Mouse (Mus musculus) MEL (cell line): ENCODE data around the gene Atm. TPM values are rescaled to one million over a fixed set of nuclear protein-coding genes. Genes with fewer than 3 reads are reported as not detected.
A peak's percentile ranks its signal among the peaks of the same experiment; 100 is the strongest.

ENCODE experiments used
- DNase-seq: peaks from one replicate; pipeline ENCODE4 v3.0.0; 2011; ENCODE audit warnings: low read depth, low spot score
- H3K27ac ChIP-seq: 2 replicates; pipeline ENCODE4 v1.5.1; 2012; ENCODE audit warnings: low read depth, mild to moderate bottlenecking, control low read depth, low read length, moderate library complexity; ENCODE audit not compliant: control insufficient read depth
- H3K27me3 ChIP-seq, 2 experiments: fragments of 150-350 bp in 1 of 2; sonication (generic) in 1 of 2; 2 replicates each; pipeline ENCODE4 v1.6.1; 2012; ENCODE audit warnings: low read length in 2 of 2, mild to moderate bottlenecking in 2 of 2, improper control_type of control experiment in 1 of 2, moderate library complexity in 1 of 2; ENCODE audit not compliant: insufficient read depth in 2 of 2, control insufficient read depth in 1 of 2
- H3K36me3 ChIP-seq, 2 experiments: 2 replicates each; pipeline ENCODE4 v1.6.1; 2012 to 2014; ENCODE audit warnings: low read length in 2 of 2, improper control_type of control experiment in 1 of 2, inconsistent platforms in 1 of 2, mild to moderate bottlenecking in 1 of 2; ENCODE audit not compliant: insufficient read depth in 2 of 2, control insufficient read depth in 1 of 2
- H3K4me1 ChIP-seq, 2 experiments: fragments of 150-350 bp in 1 of 2; sonication (generic) in 1 of 2; 2 replicates each; pipeline ENCODE4 v1.6.1; 2012; ENCODE audit warnings: low read length in 2 of 2, improper control_type of control experiment in 1 of 2, mild to moderate bottlenecking in 1 of 2; ENCODE audit not compliant: insufficient read depth in 2 of 2, control insufficient read depth in 1 of 2
- H3K4me3 ChIP-seq, 2 experiments: fragments of 150-350 bp in 1 of 2; sonication (generic) in 1 of 2; 2 replicates each; pipeline ENCODE4 v1.5.1; 2012; ENCODE audit warnings: low read depth in 2 of 2, low read length in 2 of 2, mild to moderate bottlenecking in 2 of 2, moderate library complexity in 2 of 2, control low read depth in 1 of 2, improper control_type of control experiment in 1 of 2; ENCODE audit not compliant: control insufficient read depth in 1 of 2, insufficient read depth in 1 of 2
- H3K79me2 ChIP-seq: 2 replicates; pipeline ENCODE4 v1.6.1; 2012; ENCODE audit warnings: mild to moderate bottlenecking, low read length, moderate library complexity; ENCODE audit not compliant: control insufficient read depth, poor library complexity, insufficient read depth
- H3K9ac ChIP-seq: 2 replicates; pipeline ENCODE4 v1.6.1; 2012; ENCODE audit warnings: low read depth, mild to moderate bottlenecking, control low read depth, low read length, moderate library complexity; ENCODE audit not compliant: control insufficient read depth, poor library complexity, severe bottlenecking
- H3K9me3 ChIP-seq: fragments of 150-350 bp; sonication (generic); replicated peaks from 2 replicates; pipeline ENCODE4 v1.6.1; 2012; ENCODE audit warnings: mild to moderate bottlenecking, low read length, improper control_type of control experiment, moderate library complexity; ENCODE audit not compliant: insufficient read depth
- BHLHE40 ChIP-seq: IDR thresholded peaks from 2 replicates; pipeline ENCODE4 v1.6.1; 2012; ENCODE audit warnings: low read depth, mild to moderate bottlenecking, inconsistent platforms, low read length, improper control_type of control experiment, borderline replicate concordance
- CHD1 ChIP-seq: IDR thresholded peaks from 2 replicates; pipeline ENCODE4 v1.6.1; 2012; ENCODE audit warnings: low read depth, mild to moderate bottlenecking, inconsistent platforms, low read length, improper control_type of control experiment
- CHD2 ChIP-seq: IDR thresholded peaks from 2 replicates; pipeline ENCODE4 v1.6.1; 2011; ENCODE audit warnings: low read length, improper control_type of control experiment
- E2F4 ChIP-seq: IDR thresholded peaks from 2 replicates; pipeline ENCODE4 v1.6.1; 2011; ENCODE audit warnings: low read depth, low read length, improper control_type of control experiment, borderline replicate concordance
- ELF1 ChIP-seq: IDR thresholded peaks from 2 replicates; pipeline ENCODE4 v1.6.1; 2014; ENCODE audit warnings: low read depth, mild to moderate bottlenecking, inconsistent platforms, low read length, improper control_type of control experiment, moderate library complexity
- EP300 ChIP-seq, 2 experiments: IDR thresholded peaks; 2 replicates each; pipeline ENCODE4 v1.6.1; 2011; ENCODE audit warnings: improper control_type of control experiment in 2 of 2, low read length in 2 of 2, low read depth in 1 of 2, mild to moderate bottlenecking in 1 of 2
- ETS1 ChIP-seq: IDR thresholded peaks from 2 replicates; pipeline ENCODE4 v1.6.1; 2012; ENCODE audit warnings: low read depth, mild to moderate bottlenecking, inconsistent platforms, low read length, improper control_type of control experiment, moderate library complexity
- GABPA ChIP-seq: IDR thresholded peaks from 2 replicates; pipeline ENCODE4 v1.6.1; 2012; ENCODE audit warnings: low read depth, mild to moderate bottlenecking, inconsistent platforms, low read length, improper control_type of control experiment, moderate library complexity
- GATA1 ChIP-seq: IDR thresholded peaks from 2 replicates; pipeline ENCODE4 v1.6.1; 2011; ENCODE audit warnings: low read depth, low read length, improper control_type of control experiment
- HCFC1 ChIP-seq: IDR thresholded peaks from 2 replicates; pipeline ENCODE4 v1.6.1; 2012; ENCODE audit warnings: low read depth, mild to moderate bottlenecking, inconsistent platforms, low read length, improper control_type of control experiment, moderate library complexity
- JUND ChIP-seq: IDR thresholded peaks from 2 replicates; pipeline ENCODE4 v1.6.1; 2011; ENCODE audit warnings: low read depth, mild to moderate bottlenecking, improper control_type of control experiment, low read length
- KAT2A ChIP-seq: conservative IDR thresholded peaks from 2 replicates; pipeline ENCODE4 v1.6.1; 2012; ENCODE audit warnings: low read depth, low read length, improper control_type of control experiment, inconsistent platforms
- MAFK ChIP-seq: IDR thresholded peaks from 2 replicates; pipeline ENCODE4 v1.6.1; 2011; ENCODE audit warnings: low read depth, mild to moderate bottlenecking, low read length, improper control_type of control experiment, borderline replicate concordance
- MAX ChIP-seq: IDR thresholded peaks from 2 replicates; pipeline ENCODE4 v1.6.1; 2011; ENCODE audit warnings: low read length, improper control_type of control experiment
- MAZ ChIP-seq: IDR thresholded peaks from 2 replicates; pipeline ENCODE4 v1.6.1; 2012; ENCODE audit warnings: low read depth, mild to moderate bottlenecking, inconsistent platforms, low read length, improper control_type of control experiment
- MEF2A ChIP-seq: IDR thresholded peaks from 2 replicates; pipeline ENCODE4 v1.6.1; 2014; ENCODE audit warnings: low read depth, mild to moderate bottlenecking, inconsistent platforms, low read length, improper control_type of control experiment; ENCODE audit not compliant: poor library complexity, insufficient replicate concordance, severe bottlenecking; ENCODE audit errors: extremely low read depth
- MXI1 ChIP-seq: IDR thresholded peaks from 2 replicates; pipeline ENCODE4 v1.6.1; 2011; ENCODE audit warnings: mild to moderate bottlenecking, low read depth, low read length, improper control_type of control experiment
- MYB ChIP-seq: IDR thresholded peaks from 2 replicates; pipeline ENCODE4 v1.6.1; 2011; ENCODE audit warnings: mild to moderate bottlenecking, low read depth, low read length, improper control_type of control experiment
- NELFE ChIP-seq: IDR thresholded peaks from 2 replicates; pipeline ENCODE4 v1.6.1; 2011; ENCODE audit warnings: low read depth, low read length, improper control_type of control experiment
- NRF1 ChIP-seq: IDR thresholded peaks from 2 replicates; pipeline ENCODE4 v1.6.1; 2014; ENCODE audit warnings: low read depth, mild to moderate bottlenecking, inconsistent platforms, low read length, improper control_type of control experiment, moderate library complexity; ENCODE audit not compliant: poor library complexity, insufficient read depth, severe bottlenecking
- POLR2A ChIP-seq, 2 experiments: IDR thresholded peaks; 2 replicates each; pipeline ENCODE4 v1.6.1; 2011 to 2012; ENCODE audit warnings: low read length in 2 of 2, mild to moderate bottlenecking in 2 of 2, control low read depth in 1 of 2, improper control_type of control experiment in 1 of 2, low read depth in 1 of 2, moderate library complexity in 1 of 2; ENCODE audit not compliant: control insufficient read depth in 1 of 2, insufficient read depth in 1 of 2, poor library complexity in 1 of 2
- POLR2AphosphoS2 ChIP-seq: IDR thresholded peaks from 2 replicates; pipeline ENCODE4 v1.6.1; 2011; ENCODE audit warnings: low read length, improper control_type of control experiment
- POLR2AphosphoS5 ChIP-seq: IDR thresholded peaks from 2 replicates; pipeline ENCODE4 v1.6.1; 2012; ENCODE audit warnings: low read depth, borderline replicate concordance, mild to moderate bottlenecking, inconsistent platforms, low read length, moderate library complexity, mixed read lengths
- RAD21 ChIP-seq: IDR thresholded peaks from 2 replicates; pipeline ENCODE4 v1.6.1; 2011; ENCODE audit warnings: mild to moderate bottlenecking, low read depth, low read length, improper control_type of control experiment
- RCOR1 ChIP-seq: IDR thresholded peaks from 2 replicates; pipeline ENCODE4 v1.6.1; 2012; ENCODE audit warnings: low read depth, mild to moderate bottlenecking, inconsistent platforms, low read length, improper control_type of control experiment
- SIN3A ChIP-seq: IDR thresholded peaks from 2 replicates; pipeline ENCODE4 v1.6.1; 2012; ENCODE audit warnings: low read length, improper control_type of control experiment, inconsistent platforms
- SMC3 ChIP-seq: IDR thresholded peaks from 2 replicates; pipeline ENCODE4 v1.6.1; 2011; ENCODE audit warnings: low read depth, low read length, improper control_type of control experiment
- TAL1 ChIP-seq: IDR thresholded peaks from 2 replicates; pipeline ENCODE4 v1.6.1; 2012; ENCODE audit warnings: mild to moderate bottlenecking, inconsistent platforms, low read length, moderate library complexity, mixed read lengths
- TBP ChIP-seq: IDR thresholded peaks from 2 replicates; pipeline ENCODE4 v1.8.0; 2011; ENCODE audit warnings: low read depth, low read length, improper control_type of control experiment
- TCF12 ChIP-seq: IDR thresholded peaks from 2 replicates; pipeline ENCODE4 v1.6.1; 2014; ENCODE audit warnings: low read depth, mild to moderate bottlenecking, inconsistent platforms, low read length, improper control_type of control experiment, moderate library complexity
- USF1 ChIP-seq: IDR thresholded peaks from 2 replicates; pipeline ENCODE4 v1.6.1; 2014; ENCODE audit warnings: low read depth, mild to moderate bottlenecking, inconsistent platforms, low read length, improper control_type of control experiment, moderate library complexity
- USF2 ChIP-seq, 2 experiments: IDR thresholded peaks; 2 replicates each; pipeline ENCODE4 v1.6.1; 2011 to 2012; ENCODE audit warnings: improper control_type of control experiment in 2 of 2, low read length in 2 of 2, borderline replicate concordance in 1 of 2, inconsistent platforms in 1 of 2, low read depth in 1 of 2, mild to moderate bottlenecking in 1 of 2; ENCODE audit not compliant: insufficient read depth in 1 of 2
- ZC3H11A ChIP-seq: IDR thresholded peaks from 2 replicates; pipeline ENCODE4 v1.6.1; 2012; ENCODE audit warnings: low read depth, mild to moderate bottlenecking, inconsistent platforms, low read length, improper control_type of control experiment
- ZKSCAN1 ChIP-seq: IDR thresholded peaks from 2 replicates; pipeline ENCODE4 v1.6.1; 2012; ENCODE audit warnings: low read depth, mild to moderate bottlenecking, inconsistent platforms, low read length, improper control_type of control experiment, moderate library complexity
- ZMIZ1 ChIP-seq: IDR thresholded peaks from 2 replicates; pipeline ENCODE4 v1.6.1; 2012; ENCODE audit warnings: low read depth, mild to moderate bottlenecking, inconsistent platforms, low read length, improper control_type of control experiment, moderate library complexity
- ZNF384 ChIP-seq: IDR thresholded peaks from 2 replicates; pipeline ENCODE4 v1.6.1; 2012; ENCODE audit warnings: low read depth, mild to moderate bottlenecking, inconsistent platforms, low read length, improper control_type of control experiment
- polyA plus RNA-seq, 2 experiments: library from polyadenylated mRNA; stranded (reverse) in 1 of 2; unstranded in 1 of 2; fragments of >175 nt in 1 of 2; fragments of >200 nt in 1 of 2; gene quantifications; 2 replicates each; pipeline versions ENCODE4 v1.2.1 to v1.2.4; 2012; ENCODE audit warnings: low replicate concordance in 2 of 2, low read depth in 1 of 2; ENCODE audit not compliant: insufficient read length in 2 of 2, insufficient read depth in 1 of 2, missing spikeins in 1 of 2
- total RNA-seq: library from RNA; depleted of rRNA; stranded (reverse); fragments of 300-350 nt; gene quantifications from 2 replicates; pipeline ENCODE4 v1.2.3, GENCODE M21; 2012; rRNA removed

The Atm gene
- 16.0 and 18.5 TPM in 2 replicates for total RNA-seq
- polyA plus RNA-seq, result 10 to 100 TPM in 1 of 2 experiments, not detected in 1; 21.4 TPM

- no peaks in the 10 kb centered on the region for H3K9me3 ChIP-seq
- H3K4me1 ChIP-seq, result peaks cover 8 to 9% of the 10 kb centered on the region in 2 experiments
- no peaks in the 10 kb centered on the region for H3K27me3 ChIP-seq
- peak; percentile 99 for DNase-seq
- peak within 1 kb of the TSS; percentile 87 for H3K27ac ChIP-seq
- peak within 1 kb of the TSS; percentile 93 for H3K9ac ChIP-seq
- peaks cover 43% of the 10 kb centered on the region for H3K79me2 ChIP-seq
- H3K4me3 ChIP-seq, result peak within 1 kb of the TSS; percentile 79 to 82
- peaks cover 11 to 24% of the 10 kb centered on the region in 2 experiments for H3K36me3 ChIP-seq
- no peak for TF ChIP-seq ZC3H11A
- peak; percentile 87 for TF ChIP-seq USF1
- peak; percentile 90 to 95 for TF ChIP-seq POLR2A (IDR thresholded peaks at IDR 0.05; ENCODE audit: control insufficient read depth in 1 of 2, insufficient read depth in 1 of 2, low read depth in 1 of 2, low read length in 2 of 2, poor library complexity in 1 of 2)
- TF ChIP-seq EP300 (IDR thresholded peaks at IDR 0.05; ENCODE audit: low read depth in 1 of 2, low read length in 2 of 2), result no peak
- no peak for TF ChIP-seq MEF2A
- no peak for TF ChIP-seq ZNF384
- TF ChIP-seq JUND, result no peak
- TF ChIP-seq GATA1, result no peak
- peak; percentile 98 for TF ChIP-seq MAX
- TF ChIP-seq MXI1, result peak; percentile 97
- peak; percentile 81 for TF ChIP-seq NELFE
- peak; percentile 95 for TF ChIP-seq SIN3A
- no peak for TF ChIP-seq RCOR1
- peak; percentile 74 for TF ChIP-seq ETS1
- no peak for TF ChIP-seq POLR2AphosphoS5
- peak; percentile 79 for TF ChIP-seq HCFC1
- TF ChIP-seq POLR2AphosphoS2, result peak; percentile 68; the same call in 1 of the 2 replicates
- TF ChIP-seq RAD21, result no peak
- no peak for TF ChIP-seq MAFK
- peak; percentile 78 for TF ChIP-seq ELF1
- no peak for TF ChIP-seq ZKSCAN1
- no peak for TF ChIP-seq GABPA
- no peak for TF ChIP-seq MAZ
- no peak for TF ChIP-seq CHD1
- TF ChIP-seq SMC3, result no peak
- peak; percentile 25; the same call in 1 of the 2 replicates for TF ChIP-seq E2F4
- peak; percentile 54; the same call in 1 of the 2 replicates for TF ChIP-seq KAT2A
- peak; percentile 70 for TF ChIP-seq TBP
- peak; percentile 91 for TF ChIP-seq NRF1
- no peak; the same call in 1 of the 2 replicates for TF ChIP-seq ZMIZ1
- TF ChIP-seq USF2 (IDR thresholded peaks at IDR 0.05; ENCODE audit: borderline replicate concordance in 1 of 2, insufficient read depth in 1 of 2, low read depth in 1 of 2, low read length in 2 of 2), result no peak
- peak; percentile 58; the same call in 1 of the 2 replicates for TF ChIP-seq BHLHE40
- no peak for TF ChIP-seq TAL1
- no peak for TF ChIP-seq TCF12
- no peak for TF ChIP-seq CHD2
- no peak for TF ChIP-seq MYB
Measured at GRCm38 (mm10) chr9:53536558-53537320, at the start of gene Atm, which contains the start of gene Npat. Gene Atm, minus strand, starts transcription at chr9:53536740. Gene Npat, plus strand, starts transcription at chr9:53537047.
